Mouse (Mus musculus) CH12.LX (cell line): ENCODE data around the gene Asphd1.
A peak's percentile ranks its signal among the peaks of the same experiment; 100 is the strongest.

ENCODE experiments used
- BHLHE40 ChIP-seq: IDR thresholded peaks from 2 replicates; pipeline ENCODE4 v1.6.1; 2011; ENCODE audit warnings: mild to moderate bottlenecking, low read depth, low read length, improper control_type of control experiment
- CHD2 ChIP-seq: IDR thresholded peaks from 2 replicates; pipeline ENCODE4 v1.6.1; 2011; ENCODE audit warnings: low read length, improper control_type of control experiment
- CTCF ChIP-seq, 2 experiments: IDR thresholded peaks in 1 of 2; conservative IDR thresholded peaks in 1 of 2; 2 replicates each; pipeline ENCODE4 v1.5.1; 2011 to 2012; ENCODE audit warnings: low read depth in 2 of 2, low read length in 2 of 2, improper control_type of control experiment in 1 of 2, inconsistent platforms in 1 of 2, mild to moderate bottlenecking in 1 of 2, moderate library complexity in 1 of 2
- EP300 ChIP-seq: IDR thresholded peaks from 2 replicates; pipeline ENCODE4 v1.6.1; 2011; ENCODE audit warnings: low read length, improper control_type of control experiment
- ETS1 ChIP-seq: conservative IDR thresholded peaks from 2 replicates; pipeline ENCODE4 v1.6.1; 2012; ENCODE audit warnings: low read depth, mild to moderate bottlenecking, inconsistent platforms, low read length, improper control_type of control experiment, moderate library complexity
- GABPA ChIP-seq: IDR thresholded peaks from 2 replicates; pipeline ENCODE4 v1.6.1; 2012; ENCODE audit warnings: low read depth, low read length, improper control_type of control experiment, inconsistent platforms; ENCODE audit not compliant: insufficient replicate concordance
- HCFC1 ChIP-seq: IDR thresholded peaks from 2 replicates; pipeline ENCODE4 v1.6.1; 2012; ENCODE audit warnings: low read depth, mild to moderate bottlenecking, inconsistent platforms, low read length, improper control_type of control experiment
- JUN ChIP-seq: IDR thresholded peaks from 2 replicates; pipeline ENCODE4 v1.6.1; 2011; ENCODE audit warnings: low read depth, mild to moderate bottlenecking, low read length, improper control_type of control experiment, moderate library complexity; ENCODE audit not compliant: insufficient read depth
- POLR2A ChIP-seq: IDR thresholded peaks from 2 replicates; pipeline ENCODE4 v1.6.1; 2011; ENCODE audit warnings: low read depth, mild to moderate bottlenecking, improper control_type of control experiment, low read length
- TCF12 ChIP-seq: IDR thresholded peaks from 2 replicates; pipeline ENCODE4 v1.6.1; 2014; ENCODE audit warnings: low read depth, mild to moderate bottlenecking, inconsistent platforms, low read length, improper control_type of control experiment
- ZMIZ1 ChIP-seq: IDR thresholded peaks from 2 replicates; pipeline ENCODE4 v1.6.1; 2012; ENCODE audit warnings: low read depth, mild to moderate bottlenecking, inconsistent platforms, low read length, improper control_type of control experiment

- no peak for TF ChIP-seq GABPA
- TF ChIP-seq CTCF (conservative IDR thresholded peaks at IDR 0.05 in 1 of 2, IDR thresholded peaks at IDR 0.05 in 1 of 2; ENCODE audit: low read depth in 2 of 2, low read length in 2 of 2) = no peak
- peak; percentile 76 for TF ChIP-seq EP300
- TF ChIP-seq ETS1 = peak; percentile 80
- TF ChIP-seq BHLHE40 = peak; percentile 96
- TF ChIP-seq POLR2A = peak; percentile 68
- TF ChIP-seq HCFC1 = no peak; the same call in 1 of the 2 replicates
- peak; percentile 73; the same call in 1 of the 2 replicates for TF ChIP-seq TCF12
- TF ChIP-seq CHD2 = peak; percentile 60; the same call in 1 of the 2 replicates
- TF ChIP-seq JUN = no peak
- TF ChIP-seq ZMIZ1 = no peak
These were observed 7.6 kb downstream of the Asphd1 start for GRCm38 (mm10) chr7:126941801-126942200.
